Mouse (Mus musculus) stomach, embryonic 16.5 days (tissue): ENCODE results near the gene Gm4559. TPM values are rescaled to one million over a fixed set of nuclear protein-coding genes. Genes with fewer than 3 reads are reported as not detected.
"Not testable (repeated sequence)": the region's sequence is repeated elsewhere in the genome, so short reads cannot be mapped to it uniquely, and the experiment has no call there.

Experiments used
- ATAC-seq: fragments of 200-750 bp; cut with Nextera tagmentation; 2 replicates; pipeline ENCODE4 v1.8.0; 2017; ENCODE audit warnings: moderate number of reproducible peaks, moderate TSS enrichment; ENCODE audit not compliant: insufficient read depth, low FRiP score
- H3K27ac ChIP-seq: fragments of 300-500 bp; sonication (generic); 2 replicates; pipeline ENCODE4 v1.5.1; 2014; ENCODE audit warnings: low read length
- H3K27me3 ChIP-seq: fragments of 300-500 bp; sonication (generic); 2 replicates; pipeline ENCODE4 v1.6.1; 2014; ENCODE audit warnings: low read length, control low read depth, mixed read lengths; ENCODE audit not compliant: control insufficient read depth, insufficient read depth
- H3K36me3 ChIP-seq: fragments of 300-500 bp; sonication (generic); 2 replicates; pipeline ENCODE4 v1.6.1; 2014; ENCODE audit warnings: low read length; ENCODE audit not compliant: control insufficient read depth, insufficient read depth
- H3K4me1 ChIP-seq: fragments of 300-500 bp; sonication (generic); 2 replicates; pipeline ENCODE4 v1.6.1; 2014; ENCODE audit warnings: low read length, control low read depth, mixed read lengths; ENCODE audit not compliant: control insufficient read depth, insufficient read depth
- H3K4me2 ChIP-seq: fragments of 300-500 bp; sonication (generic); 2 replicates; pipeline ENCODE4 v1.6.1; 2014; ENCODE audit warnings: low read depth, low read length, mixed read lengths
- H3K4me3 ChIP-seq: fragments of 300-500 bp; sonication (generic); replicated peaks from 2 replicates; pipeline ENCODE4 v1.5.1; 2014; ENCODE audit warnings: mild to moderate bottlenecking, low read length
- H3K9ac ChIP-seq: fragments of 300-500 bp; sonication (generic); 2 replicates; pipeline ENCODE4 v1.6.1; 2014; ENCODE audit warnings: low read length
- H3K9me3 ChIP-seq: fragments of 300-500 bp; sonication (generic); replicated peaks from 2 replicates; pipeline ENCODE4 v1.6.1; 2016; ENCODE audit warnings: low read length, control low read depth; ENCODE audit not compliant: control insufficient read depth
- WGBS: fragments of 180-500 bp; shearing (Covaris S2); extraction: QIAGEN DNeasy Blood & Tissue Kit; methylation state at CpG from one replicate; pipeline ENCODE4 v1.1.7; 2014; 5-methylcytosine and 5-hydroxymethylcytosine counted together
- polyA plus RNA-seq: library from polyadenylated mRNA; unstranded; fragments of >200 nt; fragmentation: Nextera tagmentation; extraction: Ambion mirVana; gene quantifications from 2 replicates; pipeline ENCODE4 v1.2.1, GENCODE M21; 2015

Gene Gm4559
- polyA plus RNA-seq, 1 experiment from 2014 or later: not detected

DNA sequence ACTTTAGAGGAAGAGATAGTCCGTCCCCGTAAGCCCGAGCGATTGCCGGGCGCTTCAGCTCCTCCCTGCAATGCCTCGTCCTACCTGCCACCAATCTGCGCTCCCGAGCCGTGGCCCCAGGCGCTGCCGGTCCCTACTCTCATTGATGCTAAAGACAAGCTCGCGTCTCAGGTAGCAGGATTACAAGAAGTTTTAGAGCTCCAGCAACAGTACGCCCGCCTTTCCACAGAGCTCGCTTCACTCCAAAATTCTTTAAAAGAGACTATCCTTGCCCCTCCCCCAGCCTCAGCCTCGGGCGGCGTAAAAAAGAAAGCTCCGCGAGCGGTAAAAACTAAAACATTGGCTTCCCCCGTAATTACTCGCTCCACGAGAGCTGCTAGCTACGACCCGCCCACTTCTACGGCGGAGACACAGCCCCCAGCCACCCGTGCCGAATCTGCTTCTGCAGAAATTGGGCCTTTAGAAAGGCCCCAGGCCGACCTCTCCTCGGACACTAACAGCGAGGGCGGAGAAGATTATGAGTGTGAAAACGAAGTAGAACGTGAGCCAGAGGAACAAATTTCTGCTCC lies 9.9 kb upstream of the Gm4559 start:
- Histone ChIP-seq H3K9me3 (no peaks in the 10 kb centered on the region), H3K27ac (peak overlapping the region; percentile 91), H3K36me3 (no peaks in the 10 kb centered on the region), H3K4me2 (peak overlapping the region; percentile 83), H3K9ac (peak overlapping the region; percentile 77), H3K4me3 (peak overlapping the region; percentile 60), H3K27me3 (no peaks in the 10 kb centered on the region; the same call in 1 of the 2 replicates), H3K4me1 (peaks cover 5% of the 10 kb centered on the region; the same call in 1 of the 2 replicates)
- 0% methylated on average over 38 of the region's 38 CpGs for WGBS
- peak; percentile 81 for ATAC-seq

DNA sequence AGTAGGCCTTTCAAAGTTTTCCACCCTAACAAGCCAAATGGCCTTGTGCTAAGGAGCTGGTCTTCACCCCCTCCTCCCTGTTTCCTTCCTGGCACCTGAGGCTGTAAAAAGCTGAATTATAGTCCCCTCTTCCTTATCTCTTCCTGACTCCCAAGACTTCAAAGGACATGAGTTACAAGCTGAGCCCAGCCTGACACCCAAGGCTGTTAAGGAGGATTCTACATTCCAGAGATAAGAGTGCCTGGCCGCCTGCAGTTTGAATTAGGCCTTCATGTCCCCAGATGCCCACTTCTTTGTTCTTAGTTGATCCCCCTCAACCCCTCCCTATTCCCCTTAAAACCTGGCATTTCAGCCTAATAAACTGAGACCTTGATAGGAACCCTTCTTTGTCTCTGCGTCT lies 8.7 kb upstream of the Gm4559 start:
- H3K27ac ChIP-seq, H3K4me3 ChIP-seq, H3K4me2 ChIP-seq, H3K4me1 ChIP-seq, H3K36me3 ChIP-seq, H3K9ac ChIP-seq, H3K27me3 ChIP-seq, ATAC-seq, H3K9me3 ChIP-seq: not testable (repeated sequence)
- WGBS: 60% methylated on average over 2 of the region's 2 CpGs

DNA sequence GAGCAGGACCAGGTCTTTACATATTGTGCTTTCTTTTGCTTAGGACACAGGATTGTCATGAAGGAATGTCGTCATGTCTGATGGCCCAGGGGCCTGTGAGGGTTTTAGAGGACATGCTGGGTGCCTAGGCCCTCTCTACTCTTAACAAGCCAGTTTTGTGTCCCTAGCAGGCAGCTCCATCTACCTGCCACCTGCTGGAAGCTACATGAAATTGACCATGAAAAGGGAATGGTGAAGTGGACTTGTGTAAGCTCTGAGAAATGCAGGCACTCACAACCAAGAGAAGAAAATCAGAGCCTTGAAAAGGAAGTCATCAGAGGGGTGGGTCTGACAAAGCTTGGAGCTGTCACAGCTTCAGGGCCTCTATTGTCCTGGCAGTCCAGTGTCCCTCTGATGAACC lies 5.1 kb upstream of the Gm4559 start:
- not testable (repeated sequence) for H3K4me2 ChIP-seq, ATAC-seq, H3K9ac ChIP-seq, H3K9me3 ChIP-seq, H3K4me3 ChIP-seq, H3K27ac ChIP-seq, H3K4me1 ChIP-seq, H3K36me3 ChIP-seq, H3K27me3 ChIP-seq
- WGBS: 66% methylated on average over 1 of the region's 1 CpGs

DNA sequence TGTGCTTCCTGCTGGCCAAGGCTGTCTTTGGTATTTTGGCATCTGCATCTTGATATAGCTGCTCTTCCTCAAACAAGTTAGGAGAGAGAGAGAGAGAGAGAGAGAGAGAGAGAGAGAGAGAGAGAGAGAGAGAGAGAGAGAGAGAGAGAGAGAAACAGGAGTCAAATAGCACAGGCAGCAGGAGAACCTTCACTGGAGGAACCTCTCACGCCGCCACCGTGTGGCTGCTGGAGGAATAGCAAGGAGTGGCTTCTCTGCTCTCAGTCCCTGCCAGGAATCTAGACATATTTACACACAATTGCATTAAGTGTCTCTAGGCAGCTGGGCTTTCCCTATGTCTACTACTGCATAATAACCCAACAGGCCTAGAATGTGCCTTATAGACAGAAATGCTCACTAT lies 4.0 kb upstream of the Gm4559 start:
- H3K27me3 ChIP-seq, H3K9ac ChIP-seq, H3K27ac ChIP-seq, ATAC-seq, H3K4me2 ChIP-seq, H3K4me1 ChIP-seq, H3K4me3 ChIP-seq, H3K9me3 ChIP-seq, H3K36me3 ChIP-seq: not testable (repeated sequence)
- 0% methylated on average over 3 of the region's 3 CpGs for WGBS

DNA sequence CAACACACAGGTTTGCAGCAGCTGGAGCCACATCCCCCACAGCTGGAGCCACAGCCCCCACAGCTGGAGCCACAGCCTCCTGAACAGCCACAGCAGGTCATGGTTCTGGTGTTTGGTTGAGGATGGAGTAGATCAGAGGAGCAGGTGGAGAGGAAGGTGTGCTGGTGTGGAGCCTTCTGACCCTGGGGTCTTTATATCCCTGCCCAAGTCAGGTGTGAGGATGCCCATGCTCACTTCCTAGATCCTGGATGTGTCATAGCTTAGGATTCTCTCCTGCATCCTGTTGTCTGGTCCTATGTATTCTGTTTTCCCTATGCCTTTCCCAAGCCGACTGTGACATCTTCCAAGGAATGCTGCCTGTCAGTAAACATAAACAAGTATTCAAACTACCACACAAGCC lies 15.9 kb downstream of the Gm4559 start, which contains the start of gene Gm2431:
TSS of gene Gm2431 (minus strand) at position 101 of the 400 bp plus-strand sequence.
- H3K9ac ChIP-seq, H3K36me3 ChIP-seq, ATAC-seq, H3K27ac ChIP-seq, H3K27me3 ChIP-seq, H3K4me3 ChIP-seq, H3K4me2 ChIP-seq, H3K9me3 ChIP-seq, H3K4me1 ChIP-seq: not testable (repeated sequence)
- WGBS: 43% methylated on average over 1 of the region's 1 CpGs

DNA sequence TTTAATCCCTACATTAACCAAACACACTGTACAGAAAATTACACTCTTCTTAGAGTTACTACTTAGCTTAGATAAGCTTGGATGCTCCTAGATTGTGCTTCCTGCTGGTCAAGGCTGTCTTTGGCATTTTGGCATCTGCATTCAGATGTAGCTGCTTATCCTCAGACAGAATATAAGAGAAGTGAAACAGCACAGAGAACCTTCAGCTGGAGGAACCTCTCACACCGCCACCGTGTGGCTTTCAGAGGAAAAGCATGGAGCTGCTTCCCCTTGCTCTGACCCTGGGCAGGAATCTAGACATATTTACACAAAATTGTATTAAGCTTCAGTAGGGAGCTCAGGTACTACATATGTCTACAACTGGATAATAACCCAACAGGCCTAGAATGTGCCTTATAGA lies 18.6 kb downstream of the Gm4559 start:
- no peaks in the 10 kb centered on the region for H3K4me1 ChIP-seq
- no peak overlapping the region for H3K4me3 ChIP-seq
- 2% methylated on average over 2 of the region's 2 CpGs for WGBS
- H3K27ac ChIP-seq: no peak overlapping the region
- H3K36me3 ChIP-seq: no peaks in the 10 kb centered on the region
- no peaks in the 10 kb centered on the region for H3K9me3 ChIP-seq
- H3K27me3 ChIP-seq: no peaks in the 10 kb centered on the region
- no peak overlapping the region for H3K4me2 ChIP-seq
- ATAC-seq: no peak
- no peak overlapping the region for H3K9ac ChIP-seq

DNA sequence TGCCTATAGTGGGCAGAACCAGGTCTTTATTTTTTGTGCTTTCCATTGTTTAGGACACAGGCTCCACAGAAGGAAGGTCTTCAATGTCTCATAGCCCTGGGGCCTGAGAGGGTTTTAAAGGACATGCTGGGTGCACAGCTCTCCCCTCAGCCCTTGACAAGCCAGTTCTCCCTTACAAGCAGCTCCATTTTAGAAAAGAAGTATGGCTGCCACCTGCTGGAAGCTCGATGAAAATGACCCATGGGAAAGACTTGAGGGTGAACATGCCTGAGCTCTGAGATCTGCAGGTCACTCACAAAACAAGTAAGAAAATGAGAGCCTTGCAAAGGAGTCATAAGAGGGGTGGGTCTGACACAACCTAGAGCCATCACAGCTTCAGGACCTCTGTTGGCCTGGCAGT lies 24.3 kb downstream of the Gm4559 start:
- WGBS: 0% methylated on average over 1 of the region's 1 CpGs
- no peak for ATAC-seq
- H3K9me3 ChIP-seq: no peaks in the 10 kb centered on the region
- no peak overlapping the region for H3K27ac ChIP-seq
- H3K4me3 ChIP-seq: no peak overlapping the region
- H3K9ac ChIP-seq: no peak overlapping the region
- no peak overlapping the region for H3K4me2 ChIP-seq
- no peaks in the 10 kb centered on the region for H3K36me3 ChIP-seq
- no peaks in the 10 kb centered on the region for H3K4me1 ChIP-seq
- H3K27me3 ChIP-seq: no peaks in the 10 kb centered on the region

DNA sequence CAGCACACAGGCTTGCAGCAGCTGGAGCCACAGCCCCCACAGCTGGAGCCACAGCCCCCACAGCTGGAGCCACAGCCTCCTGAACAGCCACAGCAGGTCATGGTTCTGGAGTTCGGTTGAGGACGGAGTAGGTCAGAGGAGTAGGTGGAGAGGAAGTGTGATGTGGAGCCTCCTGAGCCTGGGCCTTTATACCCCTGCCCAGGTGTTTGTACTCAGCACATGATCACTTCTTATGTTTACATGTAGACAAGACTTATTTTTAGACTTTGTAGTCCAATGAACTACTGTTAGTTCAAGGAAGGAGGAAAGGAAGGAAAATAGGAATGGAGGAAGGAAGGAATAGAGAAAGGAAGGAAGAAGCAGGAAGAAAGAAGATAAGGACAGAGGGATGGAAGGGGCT lies 33.2 kb downstream of the Gm4559 start, which contains the start of gene Gm40460:
TSS of gene Gm40460 (minus strand) at position 101 of the 400 bp plus-strand sequence.
- Histone ChIP-seq H3K9me3 (no peaks in the 10 kb centered on the region), H3K36me3 (no peaks in the 10 kb centered on the region), H3K4me3 (no peak within 1 kb of the TSS), H3K4me2 (no peak within 1 kb of the TSS), H3K27me3 (no peaks in the 10 kb centered on the region), H3K27ac (no peak within 1 kb of the TSS), H3K9ac (no peak within 1 kb of the TSS), H3K4me1 (no peaks in the 10 kb centered on the region)
- ATAC-seq: no peak
- 33% methylated on average over 2 of the region's 2 CpGs for WGBS

DNA sequence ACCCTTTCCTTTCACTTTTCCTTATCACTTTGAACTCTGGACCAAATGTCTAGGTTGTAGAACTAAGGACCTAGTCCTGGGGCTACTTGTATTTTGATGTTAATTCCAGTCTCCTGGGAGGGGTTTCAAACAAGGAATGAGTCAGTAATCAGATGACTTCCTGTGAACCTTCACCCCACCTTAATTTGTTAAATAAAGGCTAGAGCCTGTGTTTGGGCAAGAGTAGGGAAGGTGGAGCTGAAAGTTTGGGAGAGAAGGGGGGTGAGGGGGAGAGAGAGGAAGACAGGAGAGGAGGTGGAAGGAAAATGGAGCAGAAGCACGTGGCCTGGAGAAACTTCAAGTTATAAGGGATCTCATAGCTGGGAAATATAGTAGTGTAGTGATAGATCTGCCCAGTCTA lies 42.6 kb downstream of the Gm4559 start:
- Histone ChIP-seq H3K4me2 (no peak overlapping the region), H3K9ac (no peak overlapping the region), H3K9me3 (no peaks in the 10 kb centered on the region), H3K4me3 (no peak overlapping the region), H3K27me3 (no peaks in the 10 kb centered on the region), H3K36me3 (no peaks in the 10 kb centered on the region), H3K4me1 (no peaks in the 10 kb centered on the region), H3K27ac (no peak overlapping the region)
- 4% methylated on average over 1 of the region's 1 CpGs for WGBS
- no peak for ATAC-seq
